Mouse (Mus musculus) liver, embryonic 14.5 days (tissue): ENCODE results near the gene 1700016K19Rik.

Experiments
- CTCF ChIP-seq: IDR thresholded peaks from 2 replicates; pipeline ENCODE4 v1.5.1; 2016; ENCODE audit warnings: antibody characterized with exemption, low read depth, control low read depth
- EP300 ChIP-seq: IDR thresholded peaks from 2 replicates; pipeline ENCODE4 v1.6.1; 2016; ENCODE audit warnings: antibody characterized with exemption, low read depth

GRCm38 (mm10) chr11:75965674-75966400 is 33.9 kb upstream of the 1700016K19Rik start:
- TF ChIP-seq CTCF (no peak), EP300 (no peak)
